Mouse (Mus musculus): ENCODE data around the gene Cnot6l. TPM values are rescaled to one million over a fixed set of nuclear protein-coding genes. Genes with fewer than 3 reads are reported as not detected.

Gene Cnot6l
- polyA plus RNA-seq, 1 experiment: 14.6 TPM

- no peak for DNase-seq (ENCODE audit: low read depth)
- TF ChIP-seq POLR2A (IDR thresholded peaks at IDR 0.05; ENCODE audit: borderline replicate concordance, extremely low read depth, insufficient read depth, insufficient read length, poor library complexity, severe bottlenecking): no peak
- TF ChIP-seq CTCF (IDR thresholded peaks at IDR 0.05; ENCODE audit: borderline replicate concordance, extremely low read depth, insufficient read depth, insufficient read length): no peak
These were observed 122.4 kb downstream of the Cnot6l start for GRCm38 (mm10) chr5:96041507-96042104.

DNA sequence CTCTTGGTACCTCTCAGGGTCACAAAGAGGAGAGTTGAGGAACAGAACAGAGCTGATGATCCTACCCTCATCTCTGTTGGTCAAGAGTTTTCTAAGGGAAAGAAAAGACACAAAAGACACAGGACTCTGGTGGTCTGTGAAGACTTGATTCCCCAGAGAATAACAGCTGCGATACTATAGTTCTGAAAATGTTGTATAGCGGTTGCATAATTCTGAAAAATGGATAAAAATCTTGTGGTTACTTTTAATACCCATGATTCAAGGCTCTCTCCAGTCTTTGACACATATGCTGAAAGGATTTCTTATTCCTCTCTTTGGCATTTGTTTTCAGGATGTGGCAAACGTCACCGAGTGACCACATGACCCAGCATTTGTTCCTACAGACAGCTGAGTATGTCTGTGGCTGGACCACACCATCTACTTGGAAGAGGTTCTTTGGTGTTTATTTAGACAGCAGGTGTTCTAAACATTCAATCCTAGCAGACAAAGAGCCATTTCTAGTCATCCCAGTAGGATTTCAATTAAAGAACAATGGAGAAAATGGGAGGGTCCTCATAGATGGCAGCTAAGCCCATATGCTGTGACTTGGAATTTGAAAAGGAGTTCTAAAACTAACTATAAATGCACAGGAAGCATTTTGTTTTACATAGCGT lies 124.7 kb downstream of the Cnot6l start:
- TF ChIP-seq POLR2A (IDR thresholded peaks at IDR 0.05; ENCODE audit: borderline replicate concordance, extremely low read depth, insufficient read depth, insufficient read length, poor library complexity, severe bottlenecking): no peak
- no peak for TF ChIP-seq CTCF (IDR thresholded peaks at IDR 0.05; ENCODE audit: borderline replicate concordance, extremely low read depth, insufficient read depth, insufficient read length)
- peak; percentile 7 for DNase-seq (ENCODE audit: low read depth)

GRCm38 (mm10) chr5:96037684-96038121 lies 126.3 kb downstream of the Cnot6l start:
- DNase-seq (ENCODE audit: low read depth): peak; percentile 73
- TF ChIP-seq CTCF (IDR thresholded peaks at IDR 0.05; ENCODE audit: borderline replicate concordance, extremely low read depth, insufficient read depth, insufficient read length) (no peak), POLR2A (IDR thresholded peaks at IDR 0.05; ENCODE audit: borderline replicate concordance, extremely low read depth, insufficient read depth, insufficient read length, poor library complexity, severe bottlenecking) (no peak)

- peak; percentile 49 for DNase-seq (ENCODE audit: low read depth)
- peak; percentile 22; the same call in 1 of the 2 replicates for TF ChIP-seq CTCF (IDR thresholded peaks at IDR 0.05; ENCODE audit: borderline replicate concordance, extremely low read depth, insufficient read depth, insufficient read length)
- TF ChIP-seq POLR2A (IDR thresholded peaks at IDR 0.05; ENCODE audit: borderline replicate concordance, extremely low read depth, insufficient read depth, insufficient read length, poor library complexity, severe bottlenecking): no peak
These were observed 127.8 kb downstream of the Cnot6l start for GRCm38 (mm10) chr5:96036125-96036672.

DNA sequence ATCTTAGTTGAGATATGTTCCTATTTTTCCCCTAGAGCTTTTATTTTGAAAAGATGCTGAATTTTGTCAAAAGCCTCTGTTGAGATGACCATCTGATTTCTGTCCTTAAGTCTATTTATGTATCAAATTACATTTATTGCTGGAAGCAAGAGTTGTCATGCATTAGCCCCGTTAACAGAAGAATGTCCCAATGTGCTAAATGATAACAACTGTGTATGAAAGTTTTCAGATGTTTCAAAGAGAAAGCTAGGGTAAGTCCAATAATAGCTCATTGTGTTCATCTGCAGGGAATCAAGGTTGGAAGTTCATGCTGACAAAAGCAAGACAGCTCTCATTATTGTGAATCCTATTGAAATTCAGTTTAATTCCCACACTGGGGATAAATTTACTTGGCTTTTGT lies 129.9 kb downstream of the Cnot6l start:
- no peak for TF ChIP-seq CTCF (IDR thresholded peaks at IDR 0.05; ENCODE audit: borderline replicate concordance, extremely low read depth, insufficient read depth, insufficient read length)
- no peak for TF ChIP-seq POLR2A (IDR thresholded peaks at IDR 0.05; ENCODE audit: borderline replicate concordance, extremely low read depth, insufficient read depth, insufficient read length, poor library complexity, severe bottlenecking)
- peak; percentile 7 for DNase-seq (ENCODE audit: low read depth)

GRCm38 (mm10) chr5:96029821-96030220 lies 134.2 kb downstream of the Cnot6l start:
- TF ChIP-seq POLR2A (IDR thresholded peaks at IDR 0.05; ENCODE audit: borderline replicate concordance, extremely low read depth, insufficient read depth, insufficient read length, poor library complexity, severe bottlenecking) (no peak), CTCF (IDR thresholded peaks at IDR 0.05; ENCODE audit: borderline replicate concordance, extremely low read depth, insufficient read depth, insufficient read length) (no peak)
- no peak for DNase-seq (ENCODE audit: low read depth)

Other genes starting within 250 kb of the Cnot6l start
- not detected in 2 replicates for gene Cxcl13, start 207.2 kb downstream of the Cnot6l start, polyA plus RNA-seq (2012; rRNA removed)
- gene Mrpl1, start 45.3 kb upstream of the Cnot6l start, polyA plus RNA-seq (2012; rRNA removed): 9.1 and 9.3 TPM in 2 replicates
- 3.9 and 5.9 TPM in 2 replicates for gene Fras1, start 209.8 kb upstream of the Cnot6l start, polyA plus RNA-seq (2012; rRNA removed)